Mouse (Mus musculus) hindbrain, embryonic 16.5 days (tissue): Measurements from ENCODE around the gene Mad2l1bp. TPM values are rescaled to one million over a fixed set of nuclear protein-coding genes. Genes with fewer than 3 reads are reported as not detected.

ENCODE experiments used
- ATAC-seq: fragments of 200-750 bp; cut with Nextera tagmentation; 2 replicates; pipeline ENCODE4 v1.8.0; 2017; ENCODE audit warnings: moderate TSS enrichment, moderate library complexity
- H3K27ac ChIP-seq: fragments of 300-500 bp; sonication (generic); 2 replicates; pipeline ENCODE4 v1.5.1; 2014; ENCODE audit warnings: low read depth, mild to moderate bottlenecking, control low read depth, low read length, moderate library complexity
- H3K27me3 ChIP-seq: fragments of 300-500 bp; sonication (generic); replicated peaks from 2 replicates; pipeline ENCODE4 v1.6.1; 2014; ENCODE audit warnings: low read length; ENCODE audit not compliant: control insufficient read depth, insufficient read depth
- H3K36me3 ChIP-seq: fragments of 300-500 bp; sonication (generic); 2 replicates; pipeline ENCODE4 v1.6.1; 2014; ENCODE audit warnings: mild to moderate bottlenecking, low read length, moderate library complexity, mixed read lengths; ENCODE audit not compliant: control insufficient read depth, insufficient read depth
- H3K4me1 ChIP-seq: fragments of 300-500 bp; sonication (generic); 2 replicates; pipeline ENCODE4 v1.6.1; 2014; ENCODE audit warnings: low read depth, low read length; ENCODE audit not compliant: control insufficient read depth, insufficient read depth
- H3K4me2 ChIP-seq: fragments of 300-500 bp; sonication (generic); 2 replicates; pipeline ENCODE4 v1.6.1; 2014; ENCODE audit warnings: mild to moderate bottlenecking, low read length, control low read depth, moderate library complexity
- H3K4me3 ChIP-seq: fragments of 300-500 bp; sonication (generic); 2 replicates; pipeline ENCODE4 v1.5.1; 2014; ENCODE audit warnings: mild to moderate bottlenecking, low read length, control low read depth, moderate library complexity
- H3K9ac ChIP-seq: fragments of 300-500 bp; sonication (generic); 2 replicates; pipeline ENCODE4 v1.6.1; 2014; ENCODE audit warnings: low read depth, mild to moderate bottlenecking, control low read depth, low read length, moderate library complexity
- H3K9me3 ChIP-seq: fragments of 300-500 bp; sonication (generic); 2 replicates; pipeline ENCODE4 v1.6.1; 2014; ENCODE audit warnings: mild to moderate bottlenecking, low read length, moderate library complexity; ENCODE audit not compliant: control insufficient read depth
- WGBS: fragments of 180-500 bp; shearing (Covaris S2); extraction: QIAGEN DNeasy Blood & Tissue Kit; methylation state at CpG from one replicate; pipeline ENCODE4 v1.1.7; 2014; 5-methylcytosine and 5-hydroxymethylcytosine counted together
- polyA plus RNA-seq: library from polyadenylated mRNA; unstranded; fragments of >200 nt; fragmentation: Nextera tagmentation; extraction: Ambion mirVana; gene quantifications from 2 replicates; pipeline ENCODE4 v1.2.1, GENCODE M21; 2015

Gene Mad2l1bp
- polyA plus RNA-seq, 1 experiment from 2014 or later = 22.1 TPM

- ATAC-seq = peak; percentile 48
- H3K4me2 ChIP-seq = peak overlapping the region; percentile 73
- peak overlapping the region; percentile 71 for H3K9ac ChIP-seq
- peaks cover 8% of the 10 kb centered on the region; the same call in 1 of the 2 replicates for H3K36me3 ChIP-seq
- H3K4me1 ChIP-seq = peaks cover 13% of the 10 kb centered on the region
- under 1% methylated on average over 16 of the region's 16 CpGs for WGBS
- peak overlapping the region; percentile 79 for H3K27ac ChIP-seq
- no peaks in the 10 kb centered on the region for H3K27me3 ChIP-seq
- H3K4me3 ChIP-seq = peak overlapping the region; percentile 75
- H3K9me3 ChIP-seq = no peaks in the 10 kb centered on the region
Observed at GRCm38 (mm10) chr17:46160090-46160662, 6.8 kb upstream of the Mad2l1bp start.

GRCm38 (mm10) chr17:46159236-46159635 is 5.9 kb upstream of the Mad2l1bp start:
- Histone ChIP-seq H3K9ac (no peak overlapping the region), H3K27me3 (no peaks in the 10 kb centered on the region), H3K4me1 (peaks cover 13% of the 10 kb centered on the region), H3K4me2 (no peak overlapping the region), H3K27ac (no peak overlapping the region), H3K9me3 (no peaks in the 10 kb centered on the region), H3K36me3 (peaks cover 2% of the 10 kb centered on the region; the same call in 1 of the 2 replicates), H3K4me3 (no peak overlapping the region)
- WGBS = 70% methylated on average over 2 of the region's 2 CpGs
- no peak for ATAC-seq

- H3K9me3 ChIP-seq = no peaks in the 10 kb centered on the region
- H3K4me3 ChIP-seq = no peak overlapping the region
- no peak overlapping the region for H3K4me2 ChIP-seq
- no peaks in the 10 kb centered on the region for H3K27me3 ChIP-seq
- H3K9ac ChIP-seq = no peak overlapping the region
- no peak overlapping the region for H3K27ac ChIP-seq
- no peak for ATAC-seq
- H3K4me1 ChIP-seq = peaks cover 15% of the 10 kb centered on the region
- WGBS = 88% methylated on average over 8 of the region's 8 CpGs
- no peaks in the 10 kb centered on the region for H3K36me3 ChIP-seq
Observed at GRCm38 (mm10) chr17:46157131-46157530, 3.8 kb upstream of the Mad2l1bp start.

- no peak overlapping the region for H3K27ac ChIP-seq
- no peak overlapping the region for H3K9ac ChIP-seq
- no peaks in the 10 kb centered on the region for H3K9me3 ChIP-seq
- H3K4me2 ChIP-seq = no peak overlapping the region
- no peaks in the 10 kb centered on the region for H3K36me3 ChIP-seq
- WGBS = 88% methylated on average over 5 of the region's 5 CpGs
- H3K4me1 ChIP-seq = peaks cover 11% of the 10 kb centered on the region
- H3K27me3 ChIP-seq = no peaks in the 10 kb centered on the region
- no peak for ATAC-seq
- H3K4me3 ChIP-seq = no peak overlapping the region
Observed at GRCm38 (mm10) chr17:46156680-46157079, 3.3 kb upstream of the Mad2l1bp start.

GRCm38 (mm10) chr17:46154336-46154735 is 983 bp upstream of the Mad2l1bp start:
- no peak overlapping the region for H3K27ac ChIP-seq
- no peak overlapping the region for H3K9ac ChIP-seq
- no peak for ATAC-seq
- H3K27me3 ChIP-seq = no peaks in the 10 kb centered on the region
- H3K4me2 ChIP-seq = no peak overlapping the region
- no peak overlapping the region for H3K4me3 ChIP-seq
- H3K4me1 ChIP-seq = peaks cover 8% of the 10 kb centered on the region
- H3K36me3 ChIP-seq = no peaks in the 10 kb centered on the region
- H3K9me3 ChIP-seq = no peaks in the 10 kb centered on the region
- WGBS = 93% methylated on average over 3 of the region's 3 CpGs

- H3K27me3 ChIP-seq = no peaks in the 10 kb centered on the region
- peak; percentile 97 for ATAC-seq
- 0 out of 2 replicates have a peak within 1 kb of the TSS, but pooled peaks have one; percentile 24 for H3K27ac ChIP-seq
- peaks cover 8% of the 10 kb centered on the region for H3K4me1 ChIP-seq
- 6% methylated on average over 37 of the region's 37 CpGs for WGBS
- peak within 1 kb of the TSS; percentile 58 for H3K4me3 ChIP-seq
- H3K9ac ChIP-seq = peak within 1 kb of the TSS; percentile 72
- no peaks in the 10 kb centered on the region for H3K9me3 ChIP-seq
- peak within 1 kb of the TSS; percentile 87 for H3K4me2 ChIP-seq
- H3K36me3 ChIP-seq = peaks cover 13% of the 10 kb centered on the region
Observed at GRCm38 (mm10) chr17:46143578-46144423, 9.6 kb downstream of the Mad2l1bp start, which contains the start of gene Rsph9. Gene Rsph9, minus strand, starts transcription at chr17:46144216.

- H3K4me1 ChIP-seq = peaks cover 8% of the 10 kb centered on the region
- H3K36me3 ChIP-seq = no peaks in the 10 kb centered on the region
- 90% methylated on average over 3 of the region's 3 CpGs for WGBS
- H3K9ac ChIP-seq = no peak overlapping the region
- H3K27ac ChIP-seq = no peak overlapping the region
- no peak overlapping the region for H3K4me2 ChIP-seq
- no peak for ATAC-seq
- no peaks in the 10 kb centered on the region for H3K27me3 ChIP-seq
- no peaks in the 10 kb centered on the region for H3K9me3 ChIP-seq
- H3K4me3 ChIP-seq = no peak overlapping the region
Observed at GRCm38 (mm10) chr17:46139872-46140271, 13.5 kb downstream of the Mad2l1bp start.

GRCm38 (mm10) chr17:46138563-46139236 is 14.7 kb downstream of the Mad2l1bp start:
- ATAC-seq = no peak

GRCm38 (mm10) chr17:46132862-46133261 is 20.5 kb downstream of the Mad2l1bp start:
- no peaks in the 10 kb centered on the region for H3K27me3 ChIP-seq
- H3K27ac ChIP-seq = no peak overlapping the region
- H3K36me3 ChIP-seq = peaks cover 15% of the 10 kb centered on the region
- no peaks in the 10 kb centered on the region for H3K4me1 ChIP-seq
- WGBS = 80% methylated on average over 8 of the region's 8 CpGs
- no peak overlapping the region for H3K4me2 ChIP-seq
- ATAC-seq = peak; percentile 27; the same call in 1 of the 2 replicates
- H3K4me3 ChIP-seq = no peak overlapping the region
- no peaks in the 10 kb centered on the region for H3K9me3 ChIP-seq
- H3K9ac ChIP-seq = no peak overlapping the region

More at GRCm38 (mm10) chr17:46138563-46139236, 14.7 kb downstream of the Mad2l1bp start:
- Histone ChIP-seq H3K36me3 (no peaks in the 10 kb centered on the region), H3K4me1 (peaks cover 8% of the 10 kb centered on the region), H3K27ac (no peak overlapping the region), H3K27me3 (no peaks in the 10 kb centered on the region), H3K4me2 (no peak overlapping the region), H3K4me3 (no peak overlapping the region), H3K9ac (no peak overlapping the region), H3K9me3 (no peaks in the 10 kb centered on the region)
- 80% methylated on average over 8 of the region's 8 CpGs for WGBS
